Comparison of ENCODE assay signal across 14 mouse cellular contexts in genomic region chr4:154425284-154425683, GRCm38 (mm10).
DNase-seq lines count a peak whose midpoint lies in the region; ATAC-seq and TF ChIP-seq lines count a peak whose summit lies in the region.
"Had no signal": no experiment of that assay in that cellular context is flagged by ENCODE, and none has a peak within 500 bp of the region (broad histone marks: within the 10 kb centered on the region; RNA-seq: fewer than 3 reads in every experiment).

No protein-coding gene starts in this region.

- no peaks in the 10 kb centered on the region for H3K36me3 ChIP-seq in forebrain, embryonic 15.5 days
- H3K36me3 ChIP-seq in forebrain, embryonic 16.5 days (ENCODE audit: control insufficient read depth, insufficient read depth) = no peaks in the 10 kb centered on the region
- no peaks in the 10 kb centered on the region for H3K36me3 ChIP-seq in stomach, embryonic 16.5 days (ENCODE audit: control insufficient read depth, insufficient read depth, low read length)
- no peaks in the 10 kb centered on the region for H3K36me3 ChIP-seq in stomach, postnatal 0 days (ENCODE audit: control insufficient read depth, insufficient read depth, low read length)
- H3K36me3 ChIP-seq in heart, embryonic 12.5 days = no peaks in the 10 kb centered on the region

- no peak overlapping the region for H3K27ac ChIP-seq in forebrain, embryonic 15.5 days (replicated peaks)
- no peak overlapping the region for H3K27ac ChIP-seq in forebrain, embryonic 16.5 days (ENCODE audit: low read length)
- no peak overlapping the region for H3K27ac ChIP-seq in stomach, embryonic 16.5 days (ENCODE audit: low read length)
- H3K27ac ChIP-seq in stomach, postnatal 0 days (replicated peaks) = no peak overlapping the region
- 0 out of 2 replicates have a peak overlapping the region, but pooled peaks have one; percentile 22 for H3K27ac ChIP-seq in heart, embryonic 12.5 days (ENCODE audit: poor library complexity, severe bottlenecking)
- H3K27ac ChIP-seq: heart, adult 2 months had no signal

- ATAC-seq in forebrain, embryonic 15.5 days (replicated peaks) = peak; percentile 48; the same call in 1 of the 2 replicates
- no peak for ATAC-seq in forebrain, embryonic 16.5 days
- peak; percentile 46; the same call in 1 of the 2 replicates for ATAC-seq in stomach, embryonic 16.5 days (ENCODE audit: insufficient read depth, low FRiP score)
- no peak; the same call in 1 of the 2 replicates for ATAC-seq in stomach, postnatal 0 days (ENCODE audit: low FRiP score, low TSS enrichment)
- no peak for ATAC-seq in heart, embryonic 12.5 days (ENCODE audit: insufficient number of reproducible peaks, low FRiP score)
- no peak for ATAC-seq in inflammation-experienced regulatory T-cells, adult 6 months
- no peak for ATAC-seq in erythroblast, adult 5-6 weeks (replicated peaks; ENCODE audit: low FRiP score, poor library complexity, severe bottlenecking)
- ATAC-seq: activated CD4-positive, CD25-positive, alpha-beta regulatory T cell, adult 4 months had no signal

- no peaks in the 10 kb centered on the region for H3K27me3 ChIP-seq in forebrain, embryonic 15.5 days
- H3K27me3 ChIP-seq in forebrain, embryonic 16.5 days (replicated peaks; ENCODE audit: control insufficient read depth, insufficient read depth, low read length) = no peaks in the 10 kb centered on the region
- H3K27me3 ChIP-seq in stomach, embryonic 16.5 days (ENCODE audit: control insufficient read depth, insufficient read depth, low read length) = no peaks in the 10 kb centered on the region
- H3K27me3 ChIP-seq in stomach, postnatal 0 days (ENCODE audit: control insufficient read depth, insufficient read depth, low read length) = no peaks in the 10 kb centered on the region
- peaks cover 39% of the 10 kb centered on the region for H3K27me3 ChIP-seq in heart, embryonic 12.5 days (replicated peaks)

- no peak overlapping the region for H3K9ac ChIP-seq in forebrain, embryonic 15.5 days (replicated peaks)
- no peak overlapping the region for H3K9ac ChIP-seq in forebrain, embryonic 16.5 days (replicated peaks; ENCODE audit: low read depth, low read length)
- no peak overlapping the region for H3K9ac ChIP-seq in stomach, embryonic 16.5 days (ENCODE audit: low read length)
- no peak overlapping the region for H3K9ac ChIP-seq in stomach, postnatal 0 days (ENCODE audit: low read length)
- H3K9ac ChIP-seq in heart, embryonic 12.5 days = no peak overlapping the region
- H3K9ac ChIP-seq: lung, embryonic 14.5 days had no signal

- no peaks in the 10 kb centered on the region for H3K9me3 ChIP-seq in forebrain, embryonic 15.5 days
- no peaks in the 10 kb centered on the region for H3K9me3 ChIP-seq in forebrain, embryonic 16.5 days (ENCODE audit: control insufficient read depth, low read length)
- no peaks in the 10 kb centered on the region for H3K9me3 ChIP-seq in stomach, embryonic 16.5 days (replicated peaks; ENCODE audit: control insufficient read depth, low read length)
- H3K9me3 ChIP-seq in stomach, postnatal 0 days (ENCODE audit: control insufficient read depth, low read length) = no peaks in the 10 kb centered on the region
- no peaks in the 10 kb centered on the region for H3K9me3 ChIP-seq in heart, embryonic 12.5 days (replicated peaks)

- WGBS in forebrain, embryonic 15.5 days = 66% methylated on average over 17 of the region's 17 CpGs
- WGBS in forebrain, embryonic 16.5 days = 60% methylated on average over 17 of the region's 17 CpGs
- 48% methylated on average over 17 of the region's 17 CpGs for WGBS in stomach, embryonic 16.5 days
- 41% methylated on average over 17 of the region's 17 CpGs for whole genome bisulfite sequencing in stomach, postnatal 0 days
- WGBS in heart, embryonic 12.5 days = 55% methylated on average over 17 of the region's 17 CpGs

- TF ChIP-seq CTCF in stomach, postnatal 0 days (IDR thresholded peaks at IDR 0.05; ENCODE audit: low read depth) = no peak

- DNase-seq in stomach, postnatal 0 days (ENCODE audit: low spot score) = no peak
- no peak for DNase-seq in natural killer cell, adult 2 months (ENCODE audit: low spot score in 2 of 2)
- DNase-seq: B cell, adult 2 months; embryo, embryonic 11 days; spleen, adult 18-20 months had no signal

- no peak overlapping the region for H3K4me3 ChIP-seq in forebrain, embryonic 15.5 days
- no peak overlapping the region for H3K4me3 ChIP-seq in forebrain, embryonic 16.5 days (replicated peaks; ENCODE audit: low read length)
- H3K4me3 ChIP-seq in stomach, embryonic 16.5 days (replicated peaks; ENCODE audit: low read length) = no peak overlapping the region
- no peak overlapping the region for H3K4me3 ChIP-seq in stomach, postnatal 0 days (ENCODE audit: low read depth, low read length)
- H3K4me3 ChIP-seq in heart, embryonic 12.5 days = no peak overlapping the region
- H3K4me3 ChIP-seq: heart, adult 2 months had no signal

- H3K4me1 ChIP-seq in forebrain, embryonic 15.5 days = peaks cover 32% of the 10 kb centered on the region
- peaks cover 26% of the 10 kb centered on the region for H3K4me1 ChIP-seq in forebrain, embryonic 16.5 days (replicated peaks; ENCODE audit: control insufficient read depth, insufficient read depth, low read length)
- peaks cover 4% of the 10 kb centered on the region for H3K4me1 ChIP-seq in stomach, embryonic 16.5 days (ENCODE audit: control insufficient read depth, insufficient read depth, low read length)
- peaks cover 2% of the 10 kb centered on the region; the same call in 1 of the 2 replicates for H3K4me1 ChIP-seq in stomach, postnatal 0 days (replicated peaks; ENCODE audit: control insufficient read depth, insufficient read depth)
- H3K4me1 ChIP-seq in heart, embryonic 12.5 days (replicated peaks) = peaks cover 53% of the 10 kb centered on the region

- H3K4me2 ChIP-seq in forebrain, embryonic 15.5 days (replicated peaks) = no peak overlapping the region
- no peak overlapping the region for H3K4me2 ChIP-seq in forebrain, embryonic 16.5 days (ENCODE audit: low read length)
- no peak overlapping the region for H3K4me2 ChIP-seq in stomach, embryonic 16.5 days (ENCODE audit: low read depth, low read length)
- no peak overlapping the region for H3K4me2 ChIP-seq in stomach, postnatal 0 days (replicated peaks; ENCODE audit: low read depth)
- no peak overlapping the region for H3K4me2 ChIP-seq in heart, embryonic 12.5 days
- H3K4me2 ChIP-seq: lung, embryonic 14.5 days had no signal

- no peak for TF ChIP-seq EP300 in stomach, postnatal 0 days (optimal IDR thresholded peaks at IDR 0.05)

Comparison
In these comparisons a context has a peak if more than half of its experiments do, and no peak if none do; other contexts are left out.
1. ATAC-seq: peak in forebrain, embryonic 15.5 days (single experiment) and stomach, embryonic 16.5 days (single experiment); none in forebrain, embryonic 16.5 days (single experiment), stomach, postnatal 0 days (single experiment), heart, embryonic 12.5 days (single experiment), inflammation-experienced regulatory T-cells, adult 6 months (single experiment) and erythroblast, adult 5-6 weeks (single experiment).